Mouse (Mus musculus) intestine, embryonic 16.5 days (tissue): ENCODE data around the gene Clip1. TPM values are rescaled to one million over a fixed set of nuclear protein-coding genes. Genes with fewer than 3 reads are reported as not detected.

ENCODE experiments used
- ATAC-seq: fragments of 200-750 bp; cut with Nextera tagmentation; 2 replicates; pipeline ENCODE4 v1.8.0; 2017; ENCODE audit warnings: moderate TSS enrichment, moderate library complexity
- H3K27ac ChIP-seq: fragments of 300-500 bp; sonication (generic); 2 replicates; pipeline ENCODE4 v1.5.1; 2014; ENCODE audit warnings: mild to moderate bottlenecking, low read length
- H3K27me3 ChIP-seq: fragments of 300-500 bp; sonication (generic); replicated peaks from 2 replicates; pipeline ENCODE4 v1.6.1; 2014; ENCODE audit warnings: low read length, control low read depth, mixed read lengths; ENCODE audit not compliant: control insufficient read depth, insufficient read depth
- H3K36me3 ChIP-seq: fragments of 300-500 bp; sonication (generic); 2 replicates; pipeline ENCODE4 v1.6.1; 2014; ENCODE audit warnings: low read length, control low read depth; ENCODE audit not compliant: control insufficient read depth, insufficient read depth
- H3K4me1 ChIP-seq: fragments of 300-500 bp; sonication (generic); 2 replicates; pipeline ENCODE4 v1.6.1; 2014; ENCODE audit warnings: low read length, control low read depth, mixed read lengths; ENCODE audit not compliant: control insufficient read depth, insufficient read depth
- H3K4me2 ChIP-seq: fragments of 300-500 bp; sonication (generic); 2 replicates; pipeline ENCODE4 v1.6.1; 2014; ENCODE audit warnings: low read depth, low read length, control low read depth
- H3K4me3 ChIP-seq: fragments of 300-500 bp; sonication (generic); 2 replicates; pipeline ENCODE4 v1.5.1; 2014; ENCODE audit warnings: mild to moderate bottlenecking, low read length
- H3K9ac ChIP-seq: fragments of 300-500 bp; sonication (generic); 2 replicates; pipeline ENCODE4 v1.6.1; 2014; ENCODE audit warnings: low read depth, low read length
- H3K9me3 ChIP-seq: fragments of 300-500 bp; sonication (generic); 2 replicates; pipeline ENCODE4 v1.6.1; 2016; ENCODE audit warnings: low read length, control low read depth; ENCODE audit not compliant: control insufficient read depth
- WGBS: fragments of 180-500 bp; shearing (Covaris S2); extraction: QIAGEN DNeasy Blood & Tissue Kit; methylation state at CpG from one replicate; pipeline ENCODE4 v1.1.7; 2014; 5-methylcytosine and 5-hydroxymethylcytosine counted together
- polyA plus RNA-seq: library from polyadenylated mRNA; unstranded; fragments of >200 nt; fragmentation: Nextera tagmentation; extraction: Ambion mirVana; gene quantifications from 2 replicates; pipeline ENCODE4 v1.2.1, GENCODE M21; 2015

Clip1 gene
- polyA plus RNA-seq, 1 experiment from 2014 or later = 23.7 TPM

GRCm38 (mm10) chr5:123626631-123627030 lies 57.8 kb downstream of the Clip1 start:
- peak; percentile 38; the same call in 1 of the 2 replicates for ATAC-seq
- Histone ChIP-seq H3K9me3 (no peaks in the 10 kb centered on the region), H3K27ac (no peak overlapping the region), H3K4me1 (no peaks in the 10 kb centered on the region), H3K36me3 (no peaks in the 10 kb centered on the region; the same call in 1 of the 2 replicates), H3K4me3 (no peak overlapping the region), H3K27me3 (no peaks in the 10 kb centered on the region), H3K9ac (no peak overlapping the region), H3K4me2 (no peak overlapping the region)
- 23% methylated on average over 8 of the region's 8 CpGs for WGBS

- no peak for ATAC-seq
- H3K27me3 ChIP-seq = no peaks in the 10 kb centered on the region
- H3K4me3 ChIP-seq = no peak overlapping the region
- 78% methylated on average over 13 of the region's 13 CpGs for WGBS
- H3K9ac ChIP-seq = no peak overlapping the region
- H3K9me3 ChIP-seq = no peaks in the 10 kb centered on the region
- H3K4me2 ChIP-seq = no peak overlapping the region
- H3K27ac ChIP-seq = no peak overlapping the region
- no peaks in the 10 kb centered on the region for H3K4me1 ChIP-seq
- H3K36me3 ChIP-seq = peaks cover 4% of the 10 kb centered on the region; the same call in 1 of the 2 replicates
Observed at GRCm38 (mm10) chr5:123622421-123622820, 62.0 kb downstream of the Clip1 start.

- WGBS = 80% methylated on average over 2 of the region's 2 CpGs
- Histone ChIP-seq H3K4me2 (no peak overlapping the region), H3K27ac (no peak overlapping the region), H3K9me3 (no peaks in the 10 kb centered on the region), H3K4me3 (no peak overlapping the region), H3K4me1 (no peaks in the 10 kb centered on the region), H3K36me3 (peaks cover 12% of the 10 kb centered on the region), H3K27me3 (no peaks in the 10 kb centered on the region), H3K9ac (no peak overlapping the region)
- no peak for ATAC-seq
Observed at GRCm38 (mm10) chr5:123618558-123618957, 65.9 kb downstream of the Clip1 start.

GRCm38 (mm10) chr5:123614246-123614645 lies 70.2 kb downstream of the Clip1 start:
- ATAC-seq = no peak
- Histone ChIP-seq H3K9ac (no peak overlapping the region), H3K9me3 (no peaks in the 10 kb centered on the region), H3K27ac (no peak overlapping the region), H3K36me3 (peaks cover 12% of the 10 kb centered on the region), H3K4me1 (no peaks in the 10 kb centered on the region), H3K4me2 (no peak overlapping the region), H3K4me3 (no peak overlapping the region), H3K27me3 (no peaks in the 10 kb centered on the region)
- 95% methylated on average over 24 of the region's 24 CpGs for WGBS

- Histone ChIP-seq H3K9me3 (no peaks in the 10 kb centered on the region), H3K4me2 (no peak overlapping the region), H3K4me1 (no peaks in the 10 kb centered on the region), H3K9ac (no peak overlapping the region), H3K27me3 (no peaks in the 10 kb centered on the region), H3K4me3 (no peak overlapping the region), H3K27ac (no peak overlapping the region), H3K36me3 (peaks cover 4% of the 10 kb centered on the region)
- ATAC-seq = no peak
- WGBS = 32% methylated on average over 4 of the region's 4 CpGs
Observed at GRCm38 (mm10) chr5:123609843-123610242, 74.6 kb downstream of the Clip1 start.

- H3K4me2 ChIP-seq = no peak overlapping the region
- H3K27ac ChIP-seq = no peak overlapping the region
- H3K9me3 ChIP-seq = no peaks in the 10 kb centered on the region
- no peak for ATAC-seq
- no peak overlapping the region for H3K9ac ChIP-seq
- 88% methylated on average over 7 of the region's 7 CpGs for WGBS
- no peak overlapping the region for H3K4me3 ChIP-seq
- no peaks in the 10 kb centered on the region for H3K27me3 ChIP-seq
- no peaks in the 10 kb centered on the region for H3K4me1 ChIP-seq
- peaks cover 3% of the 10 kb centered on the region for H3K36me3 ChIP-seq
Observed at GRCm38 (mm10) chr5:123609416-123609815, 75.0 kb downstream of the Clip1 start.

- Histone ChIP-seq H3K4me3 (no peak overlapping the region), H3K36me3 (no peaks in the 10 kb centered on the region; the same call in 1 of the 2 replicates), H3K27me3 (no peaks in the 10 kb centered on the region), H3K4me1 (no peaks in the 10 kb centered on the region), H3K27ac (no peak overlapping the region), H3K4me2 (no peak overlapping the region), H3K9ac (no peak overlapping the region), H3K9me3 (no peaks in the 10 kb centered on the region)
- ATAC-seq = no peak
- 72% methylated on average over 3 of the region's 3 CpGs for WGBS
Observed at GRCm38 (mm10) chr5:123607211-123607669, 77.2 kb downstream of the Clip1 start.

- ATAC-seq = no peak
- H3K9me3 ChIP-seq = no peaks in the 10 kb centered on the region
Observed at GRCm38 (mm10) chr5:123603496-123603895, 80.9 kb downstream of the Clip1 start.

GRCm38 (mm10) chr5:123602174-123602573 lies 82.2 kb downstream of the Clip1 start:
- no peak for ATAC-seq
- Histone ChIP-seq H3K4me2 (no peak overlapping the region), H3K36me3 (no peaks in the 10 kb centered on the region), H3K4me1 (no peaks in the 10 kb centered on the region), H3K4me3 (no peak overlapping the region), H3K27me3 (no peaks in the 10 kb centered on the region), H3K9ac (no peak overlapping the region), H3K9me3 (no peaks in the 10 kb centered on the region), H3K27ac (no peak overlapping the region)
- WGBS = 87% methylated on average over 6 of the region's 6 CpGs

More at GRCm38 (mm10) chr5:123603496-123603895, 80.9 kb downstream of the Clip1 start:
- 52% methylated on average over 11 of the region's 11 CpGs for WGBS
- no peaks in the 10 kb centered on the region; the same call in 1 of the 2 replicates for H3K36me3 ChIP-seq
- H3K27ac ChIP-seq = no peak overlapping the region
- no peak overlapping the region for H3K4me2 ChIP-seq
- H3K27me3 ChIP-seq = no peaks in the 10 kb centered on the region
- H3K9ac ChIP-seq = no peak overlapping the region
- H3K4me1 ChIP-seq = no peaks in the 10 kb centered on the region
- no peak overlapping the region for H3K4me3 ChIP-seq

- Histone ChIP-seq H3K36me3 (no peaks in the 10 kb centered on the region), H3K27ac (no peak overlapping the region), H3K9me3 (no peaks in the 10 kb centered on the region), H3K4me3 (no peak overlapping the region), H3K9ac (no peak overlapping the region), H3K4me1 (no peaks in the 10 kb centered on the region), H3K4me2 (no peak overlapping the region), H3K27me3 (no peaks in the 10 kb centered on the region)
- no peak for ATAC-seq
- WGBS = 50% methylated on average over 6 of the region's 6 CpGs
Observed at GRCm38 (mm10) chr5:123599319-123599718, 85.1 kb downstream of the Clip1 start.
